Mouse (Mus musculus) intestine, embryonic 16.5 days (tissue): ENCODE data around the gene Ppp6r2. TPM values are rescaled to one million over a fixed set of nuclear protein-coding genes. Genes with fewer than 3 reads are reported as not detected.

Source experiments
- ATAC-seq: fragments of 200-750 bp; cut with Nextera tagmentation; 2 replicates; pipeline ENCODE4 v1.8.0; 2017; ENCODE audit warnings: moderate TSS enrichment, moderate library complexity
- H3K27ac ChIP-seq: fragments of 300-500 bp; sonication (generic); 2 replicates; pipeline ENCODE4 v1.5.1; 2014; ENCODE audit warnings: mild to moderate bottlenecking, low read length
- H3K27me3 ChIP-seq: fragments of 300-500 bp; sonication (generic); replicated peaks from 2 replicates; pipeline ENCODE4 v1.6.1; 2014; ENCODE audit warnings: low read length, control low read depth, mixed read lengths; ENCODE audit not compliant: control insufficient read depth, insufficient read depth
- H3K36me3 ChIP-seq: fragments of 300-500 bp; sonication (generic); 2 replicates; pipeline ENCODE4 v1.6.1; 2014; ENCODE audit warnings: low read length, control low read depth; ENCODE audit not compliant: control insufficient read depth, insufficient read depth
- H3K4me1 ChIP-seq: fragments of 300-500 bp; sonication (generic); 2 replicates; pipeline ENCODE4 v1.6.1; 2014; ENCODE audit warnings: low read length, control low read depth, mixed read lengths; ENCODE audit not compliant: control insufficient read depth, insufficient read depth
- H3K4me2 ChIP-seq: fragments of 300-500 bp; sonication (generic); 2 replicates; pipeline ENCODE4 v1.6.1; 2014; ENCODE audit warnings: low read depth, low read length, control low read depth
- H3K4me3 ChIP-seq: fragments of 300-500 bp; sonication (generic); 2 replicates; pipeline ENCODE4 v1.5.1; 2014; ENCODE audit warnings: mild to moderate bottlenecking, low read length
- H3K9ac ChIP-seq: fragments of 300-500 bp; sonication (generic); 2 replicates; pipeline ENCODE4 v1.6.1; 2014; ENCODE audit warnings: low read depth, low read length
- H3K9me3 ChIP-seq: fragments of 300-500 bp; sonication (generic); 2 replicates; pipeline ENCODE4 v1.6.1; 2016; ENCODE audit warnings: low read length, control low read depth; ENCODE audit not compliant: control insufficient read depth
- WGBS: fragments of 180-500 bp; shearing (Covaris S2); extraction: QIAGEN DNeasy Blood & Tissue Kit; methylation state at CpG from one replicate; pipeline ENCODE4 v1.1.7; 2014; 5-methylcytosine and 5-hydroxymethylcytosine counted together
- microRNA-seq: library from miRNA; unstranded; fragments of <30 nt; microRNA quantifications from one replicate; pipeline ENCODE4, GENCODE M21; 2016
- polyA plus RNA-seq: library from polyadenylated mRNA; unstranded; fragments of >200 nt; fragmentation: Nextera tagmentation; extraction: Ambion mirVana; gene quantifications from 2 replicates; pipeline ENCODE4 v1.2.1, GENCODE M21; 2015

The Ppp6r2 gene
- polyA plus RNA-seq, 1 experiment from 2014 or later, result 18.0 TPM

DNA sequence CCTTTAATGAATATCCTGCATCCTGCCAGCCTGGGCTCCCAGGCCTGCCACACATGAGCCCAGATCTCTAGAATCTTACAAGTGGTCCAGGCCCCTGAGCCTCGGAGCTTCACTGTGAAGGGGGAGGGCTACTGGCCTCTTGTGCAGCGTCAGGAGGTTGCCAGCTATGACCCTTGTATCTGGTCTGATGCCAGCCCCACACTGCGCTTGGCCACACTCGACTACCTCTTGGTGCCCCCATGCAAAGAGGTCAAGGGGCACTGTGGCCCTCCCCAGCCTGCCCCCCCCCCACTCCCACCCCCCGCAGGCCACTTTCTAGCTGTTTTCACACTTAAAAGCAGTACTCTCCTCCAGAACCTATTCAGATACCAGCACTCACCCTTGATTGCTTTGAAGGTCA lies 115.1 kb downstream of the Ppp6r2 start:
- Histone ChIP-seq H3K27ac (no peak overlapping the region), H3K4me3 (no peak overlapping the region), H3K9me3 (no peaks in the 10 kb centered on the region), H3K36me3 (no peaks in the 10 kb centered on the region), H3K9ac (no peak overlapping the region), H3K4me1 (no peaks in the 10 kb centered on the region), H3K27me3 (peaks cover 11% of the 10 kb centered on the region; the same call in 1 of the 2 replicates), H3K4me2 (no peak overlapping the region)
- WGBS, result 66% methylated on average over 5 of the region's 5 CpGs
- ATAC-seq, result no peak

DNA sequence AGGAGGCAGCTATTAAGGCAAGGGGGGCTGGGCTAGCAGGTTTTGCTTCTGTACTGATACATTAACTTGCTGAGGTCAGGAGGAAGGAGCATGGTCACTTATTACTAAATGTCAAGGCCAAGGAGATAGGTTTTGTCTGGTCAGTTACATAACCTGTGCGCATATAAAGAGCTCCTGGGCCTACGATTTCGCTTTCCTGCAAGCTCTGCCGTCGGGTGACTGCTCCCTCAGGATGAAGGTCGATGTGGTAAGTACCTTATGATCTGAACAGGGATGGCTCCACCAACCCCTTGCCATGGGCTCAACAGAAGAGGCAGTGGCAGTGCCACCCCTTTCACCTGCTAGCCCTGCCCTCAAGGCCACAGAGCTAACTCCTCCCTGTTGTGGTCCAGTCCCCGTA lies 122.9 kb downstream of the Ppp6r2 start, which contains the start of gene Miox:
Miox (plus strand) TSS at position 128 of the 400 bp plus-strand sequence.
- no peaks in the 10 kb centered on the region for H3K9me3 ChIP-seq
- 84% methylated on average over 7 of the region's 7 CpGs for WGBS
- H3K9ac ChIP-seq, result no peak within 1 kb of the TSS
- H3K4me3 ChIP-seq, result no peak within 1 kb of the TSS
- H3K4me1 ChIP-seq, result no peaks in the 10 kb centered on the region
- no peaks in the 10 kb centered on the region for H3K36me3 ChIP-seq
- H3K27ac ChIP-seq, result no peak within 1 kb of the TSS
- no peaks in the 10 kb centered on the region; the same call in 1 of the 2 replicates for H3K27me3 ChIP-seq
- H3K4me2 ChIP-seq, result no peak within 1 kb of the TSS
- no peak for ATAC-seq

DNA sequence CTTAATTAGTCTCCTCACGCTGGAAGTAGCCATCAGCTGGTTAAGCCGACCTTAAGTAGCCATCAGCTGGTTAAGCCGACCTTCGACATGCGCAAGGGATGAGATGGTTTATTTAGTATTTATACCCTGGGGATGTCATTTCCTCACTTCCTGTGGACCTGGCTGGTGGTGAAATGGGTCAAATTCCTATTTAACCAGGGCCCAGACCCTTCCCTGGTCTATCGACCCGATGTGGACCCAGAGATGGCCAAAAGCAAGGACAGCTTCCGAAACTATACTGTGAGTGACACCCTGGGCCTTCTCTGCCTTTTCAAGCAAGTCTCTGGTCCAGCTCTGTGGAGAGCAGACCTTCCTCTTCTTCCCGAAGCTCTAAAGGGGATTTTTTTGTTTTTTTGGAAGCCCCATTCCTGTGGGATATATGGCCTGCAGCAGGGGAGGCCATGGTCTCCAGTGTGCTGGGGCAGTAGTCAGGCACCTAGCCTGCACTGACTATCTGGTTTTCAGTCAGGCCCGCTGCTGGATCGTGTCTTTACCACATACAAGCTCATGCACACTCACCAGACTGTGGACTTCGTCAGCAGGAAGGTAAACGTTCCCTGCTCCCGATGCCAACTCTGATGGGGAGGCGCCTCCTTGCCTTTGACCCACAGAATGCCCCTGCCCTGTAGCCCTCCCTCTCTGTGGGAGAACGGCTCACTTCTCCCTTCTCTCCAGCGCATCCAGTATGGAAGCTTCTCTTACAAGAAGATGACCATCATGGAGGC lies 123.6 kb downstream of the Ppp6r2 start:
- Histone ChIP-seq H3K9me3 (no peaks in the 10 kb centered on the region), H3K27ac (no peak overlapping the region), H3K4me3 (no peak overlapping the region), H3K4me1 (no peaks in the 10 kb centered on the region), H3K4me2 (no peak overlapping the region), H3K9ac (no peak overlapping the region), H3K27me3 (no peaks in the 10 kb centered on the region; the same call in 1 of the 2 replicates), H3K36me3 (no peaks in the 10 kb centered on the region)
- ATAC-seq, result no peak
- 79% methylated on average over 17 of the region's 17 CpGs for WGBS

DNA sequence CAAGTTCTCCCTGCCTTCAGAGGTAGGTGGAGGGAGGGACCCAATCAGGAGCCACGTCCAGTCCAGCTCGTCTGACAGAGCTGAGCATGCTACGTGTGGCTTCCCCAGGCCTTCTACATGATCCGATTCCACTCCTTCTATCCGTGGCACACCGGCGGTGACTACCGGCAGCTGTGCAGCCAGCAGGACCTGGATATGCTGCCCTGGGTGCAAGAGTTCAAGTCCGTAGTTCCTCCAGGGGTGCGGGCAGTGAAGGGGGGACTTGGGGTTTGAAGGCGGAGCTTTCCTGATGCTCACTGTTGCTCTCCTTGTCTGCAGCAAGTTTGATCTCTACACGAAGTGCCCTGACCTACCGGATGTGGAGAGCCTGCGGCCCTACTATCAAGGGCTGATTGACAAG lies 125.1 kb downstream of the Ppp6r2 start:
- H3K36me3 ChIP-seq, result no peaks in the 10 kb centered on the region
- no peak overlapping the region for H3K4me3 ChIP-seq
- H3K4me1 ChIP-seq, result no peaks in the 10 kb centered on the region
- H3K27me3 ChIP-seq, result no peaks in the 10 kb centered on the region; the same call in 1 of the 2 replicates
- H3K4me2 ChIP-seq, result no peak overlapping the region
- no peak for ATAC-seq
- no peak overlapping the region for H3K9ac ChIP-seq
- 82% methylated on average over 14 of the region's 14 CpGs for WGBS
- H3K27ac ChIP-seq, result no peak overlapping the region
- no peaks in the 10 kb centered on the region for H3K9me3 ChIP-seq

Small RNAs within 50 kb of the gene (microRNA-seq; reads per million reads assigned to microRNA genes)
- gene Mir6958, result 1.4 reads per million
- gene Mir6959, result not detected
- gene Mir7118, result not detected

Other genes starting within 250 kb of the Ppp6r2 start
- gene Mlc1, start 232.5 kb upstream of the Ppp6r2 start, polyA plus RNA-seq, result not detected in 2 replicates
- not detected in 2 replicates for gene Mov10l1, start 228.6 kb upstream of the Ppp6r2 start, polyA plus RNA-seq
- gene Panx2, start 151.8 kb upstream of the Ppp6r2 start, polyA plus RNA-seq, result 0.38 and 0.68 TPM in 2 replicates
- gene Trabd, start 136.4 kb upstream of the Ppp6r2 start, polyA plus RNA-seq, result 53.2 and 56.4 TPM in 2 replicates
- 13.7 and 15.3 TPM in 2 replicates for gene Selenoo, start 122.5 kb upstream of the Ppp6r2 start, polyA plus RNA-seq
- gene Tubgcp6, start 88.4 kb upstream of the Ppp6r2 start, polyA plus RNA-seq, result 8.6 and 9.3 TPM in 2 replicates
- 25.3 and 27.6 TPM in 2 replicates for gene Hdac10, start 82.9 kb upstream of the Ppp6r2 start, polyA plus RNA-seq
- gene Mapk12, start 70.8 kb upstream of the Ppp6r2 start, polyA plus RNA-seq, result 2.7 and 3.1 TPM in 2 replicates
- 4.7 and 5.0 TPM in 2 replicates for gene Mapk11, start 61.9 kb upstream of the Ppp6r2 start, polyA plus RNA-seq
- gene Plxnb2, start 30.8 kb upstream of the Ppp6r2 start, polyA plus RNA-seq, result 98.5 and 104 TPM in 2 replicates
- gene Dennd6b, start 15.1 kb upstream of the Ppp6r2 start, polyA plus RNA-seq, result 10.9 and 13.0 TPM in 2 replicates
- gene Sbf1, start 103.8 kb downstream of the Ppp6r2 start, polyA plus RNA-seq, result 32.0 and 33.4 TPM in 2 replicates
- 1.5 and 2.0 TPM in 2 replicates for gene Adm2, start 111.2 kb downstream of the Ppp6r2 start, polyA plus RNA-seq
- gene Miox, start 122.8 kb downstream of the Ppp6r2 start, polyA plus RNA-seq, result 0.46 TPM in 1 of 2 replicates, not detected in the other
- gene Lmf2, start 144.1 kb downstream of the Ppp6r2 start, polyA plus RNA-seq, result 55.8 and 56.3 TPM in 2 replicates
- 123 and 128 TPM in 2 replicates for gene Ncaph2, start 144.2 kb downstream of the Ppp6r2 start, polyA plus RNA-seq
- 15.9 and 19.1 TPM in 2 replicates for gene Sco2, start 162.3 kb downstream of the Ppp6r2 start, polyA plus RNA-seq
- gene Tymp, start 165.5 kb downstream of the Ppp6r2 start, polyA plus RNA-seq, result 1.3 and 2.2 TPM in 2 replicates
- gene Odf3b, start 167.7 kb downstream of the Ppp6r2 start, polyA plus RNA-seq, result 0.70 and 0.80 TPM in 2 replicates
- gene Klhdc7b, start 173.4 kb downstream of the Ppp6r2 start, polyA plus RNA-seq, result not detected in 2 replicates
- 0.92 and 1.1 TPM in 2 replicates for gene Syce3, start 198.9 kb downstream of the Ppp6r2 start, polyA plus RNA-seq
- gene Cpt1b, start 214.3 kb downstream of the Ppp6r2 start, polyA plus RNA-seq, result 0.49 and 0.72 TPM in 2 replicates
- gene C730034F03Rik, start 218.0 kb downstream of the Ppp6r2 start, polyA plus RNA-seq, result 2.6 and 3.2 TPM in 2 replicates
- not detected in 2 replicates for gene Gm44502, start 218.1 kb downstream of the Ppp6r2 start, polyA plus RNA-seq
- gene Chkb, start 218.4 kb downstream of the Ppp6r2 start, polyA plus RNA-seq, result 63.7 and 67.0 TPM in 2 replicates
- 3.4 and 3.6 TPM in 2 replicates for gene Mapk8ip2, start 242.4 kb downstream of the Ppp6r2 start, polyA plus RNA-seq